Mouse (Mus musculus) gastrocnemius, adult 18-20 months (tissue): Measurements from ENCODE around the gene Preb. TPM values are rescaled to one million over a fixed set of nuclear protein-coding genes. Genes with fewer than 3 reads are reported as not detected.
A peak's percentile ranks its signal among the peaks of the same experiment; 100 is the strongest.

ENCODE experiments used
- DNase-seq: peaks from one replicate; pipeline ENCODE4 v3.0.0; 2021; ENCODE audit warnings: low spot score
- long read RNA-seq, 2 experiments: library from polyadenylated mRNA; stranded (forward); transcript quantifications; one replicate each; pipeline ENCODE4 v2.0.0; 2021
- total RNA-seq, 2 experiments: library from RNA; stranded (reverse); gene quantifications; 2 replicates each; pipeline ENCODE4 v1.2.3; 2021

The Preb gene
- total RNA-seq = 10 to 100 TPM; 70.5 to 78.2 TPM
- long read RNA-seq, experiment 1, full-length matches to known transcripts = 44 of 58 reads
- long read RNA-seq, experiment 1, partial matches to known transcripts = 5 of 58 reads
- long read RNA-seq, experiment 1, other reads (novel, unspliced or antisense) = 9 of 58 reads
- long read RNA-seq, experiment 2, full-length matches to known transcripts = 41 of 47 reads
- long read RNA-seq, experiment 2, partial matches to known transcripts = 3 of 47 reads
- long read RNA-seq, experiment 2, other reads (novel, unspliced or antisense) = 3 of 47 reads

DNA sequence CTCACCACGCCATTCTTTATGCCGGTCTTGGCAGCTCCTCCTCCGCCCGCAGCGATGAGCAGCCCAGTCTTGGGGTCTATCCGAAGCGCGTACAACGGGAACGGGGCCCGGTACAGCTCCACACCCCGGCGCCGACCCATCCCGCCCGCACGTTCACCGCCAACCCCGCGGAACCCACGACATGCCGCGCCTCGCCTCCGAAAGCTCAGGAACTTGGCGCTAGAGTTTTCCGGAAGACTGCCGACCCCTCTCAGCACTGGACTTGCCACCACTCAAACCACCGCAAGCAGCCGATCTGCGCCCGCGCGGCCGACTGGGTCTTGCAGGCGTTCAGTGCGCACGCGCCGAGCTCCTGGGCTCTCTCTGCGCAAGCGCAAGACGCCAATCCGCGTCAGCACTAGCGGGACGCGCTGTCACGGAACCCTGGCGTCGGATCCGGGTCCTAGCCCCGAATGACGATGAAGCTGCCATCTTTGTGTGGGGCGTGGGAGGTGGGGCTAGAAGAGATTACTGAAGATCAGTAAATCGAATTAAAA, at the start of gene Preb:
Gene Preb (minus strand): TSS at position 396 of the 536 bp plus-strand sequence.
- DNase-seq = peak; percentile 99

DNA sequence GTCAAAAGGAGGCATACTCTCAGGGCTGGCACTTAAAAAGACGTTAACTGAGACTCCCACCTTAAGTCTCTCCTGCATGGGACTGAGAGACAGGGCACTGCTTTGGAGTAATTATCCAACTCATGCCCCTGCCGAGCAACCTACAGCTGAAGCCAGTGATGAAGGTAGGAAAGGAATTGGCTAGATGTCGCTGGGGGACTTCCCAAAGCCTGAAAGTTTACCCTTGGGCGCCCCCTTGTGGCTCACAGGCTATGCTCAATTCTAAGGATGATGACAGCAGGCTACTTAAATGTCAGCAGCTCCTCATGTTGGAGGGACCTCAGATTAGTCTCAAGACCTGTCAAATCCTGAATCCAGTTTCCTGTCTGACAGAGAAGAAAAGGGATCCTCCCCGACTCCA, 44.0 kb upstream of the Preb start:
- DNase-seq = peak; percentile 92

GRCm38 (mm10) chr5:31001560-31001959, 41.4 kb upstream of the Preb start:
- no peak for DNase-seq

DNA sequence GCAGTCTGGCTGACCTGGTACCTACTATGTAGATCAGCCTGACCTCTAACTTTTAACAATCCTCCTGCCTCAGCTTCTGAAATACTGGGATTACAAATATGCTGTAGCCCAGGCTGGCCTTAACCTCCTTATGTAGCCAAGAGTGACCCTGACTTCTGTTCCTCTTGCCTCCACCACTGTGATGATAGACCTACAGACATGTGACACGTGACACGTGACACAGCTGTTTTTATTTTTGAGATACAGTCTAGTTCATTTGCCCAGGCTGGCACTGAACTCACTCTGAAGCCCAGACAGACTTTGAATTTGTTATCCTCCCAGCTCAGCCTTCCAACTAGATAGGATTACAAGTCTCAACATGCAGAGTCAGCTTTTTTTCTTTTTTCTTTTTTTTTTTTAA, 40.8 kb upstream of the Preb start:
- no peak for DNase-seq

DNA sequence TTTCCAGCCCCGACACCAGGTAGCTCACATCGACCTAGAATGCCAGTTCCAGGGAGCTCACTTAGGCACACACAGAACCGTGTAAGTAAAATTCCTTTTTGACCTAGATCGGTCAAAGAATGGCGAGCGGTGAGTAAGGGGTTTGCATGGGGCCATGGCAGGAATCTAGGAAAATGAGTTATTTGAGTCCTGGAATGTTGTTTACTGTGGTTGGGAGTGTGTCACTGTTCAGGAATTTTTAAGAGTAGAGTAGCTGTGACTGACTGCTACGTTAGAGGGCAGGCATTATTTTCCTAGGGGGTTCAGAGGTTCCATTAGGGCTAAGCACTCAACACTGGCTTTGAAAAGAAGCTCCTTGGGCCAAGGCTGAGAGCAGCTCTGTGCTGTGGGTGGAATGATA, 40.0 kb upstream of the Preb start:
- DNase-seq = no peak

- DNase-seq = no peak
Measured at GRCm38 (mm10) chr5:30999324-30999723, 39.2 kb upstream of the Preb start.

- peak; percentile 30 for DNase-seq
Measured at GRCm38 (mm10) chr5:30998306-30998705, 38.1 kb upstream of the Preb start.

GRCm38 (mm10) chr5:30994910-30995635, 34.9 kb upstream of the Preb start:
- DNase-seq = no peak

DNA sequence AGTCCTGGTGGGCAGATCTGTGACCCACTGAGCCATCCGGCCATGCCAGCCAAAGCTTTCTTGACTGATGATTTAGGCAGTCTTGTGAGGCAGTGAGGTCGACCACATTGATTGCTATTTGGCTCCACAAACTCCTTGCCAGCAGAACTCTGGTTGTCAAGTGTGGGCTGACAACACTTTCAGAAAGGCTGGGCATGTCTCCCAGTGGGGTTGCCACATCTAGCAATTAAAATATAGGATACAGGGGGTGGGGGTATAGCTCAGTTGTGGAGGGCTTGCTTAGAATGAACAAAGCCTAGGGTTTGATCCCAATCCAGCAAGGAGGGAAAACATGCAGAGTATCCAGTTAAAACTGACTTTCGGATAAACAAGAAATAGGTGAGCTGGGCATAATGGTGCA, 33.9 kb upstream of the Preb start:
- no peak for DNase-seq

- DNase-seq = no peak
Measured at GRCm38 (mm10) chr5:30992980-30993676, 33.0 kb upstream of the Preb start.

DNA sequence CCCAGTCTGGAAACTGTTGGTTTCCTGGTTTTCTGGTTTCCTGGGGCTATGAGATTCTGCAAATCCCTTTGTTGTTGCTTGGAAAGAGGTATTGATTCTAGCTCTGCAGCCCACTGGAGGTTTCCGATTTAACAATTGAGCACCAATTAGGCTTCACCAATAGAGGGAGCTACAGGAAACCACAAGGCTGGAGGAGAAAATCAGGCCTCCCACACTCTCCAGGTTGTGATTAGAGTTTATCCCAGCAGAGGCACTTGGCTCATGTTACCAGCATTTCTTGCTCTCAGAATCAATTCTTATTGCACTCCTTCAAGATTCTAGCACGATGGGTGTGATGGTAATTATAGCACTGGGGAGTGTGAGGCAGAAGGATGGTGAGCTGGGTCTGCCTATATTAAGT, 22.2 kb upstream of the Preb start:
- peak; percentile 30 for DNase-seq

- peak; percentile 75 for DNase-seq
Measured at GRCm38 (mm10) chr5:30974870-30975656, 14.9 kb upstream of the Preb start.

DNA sequence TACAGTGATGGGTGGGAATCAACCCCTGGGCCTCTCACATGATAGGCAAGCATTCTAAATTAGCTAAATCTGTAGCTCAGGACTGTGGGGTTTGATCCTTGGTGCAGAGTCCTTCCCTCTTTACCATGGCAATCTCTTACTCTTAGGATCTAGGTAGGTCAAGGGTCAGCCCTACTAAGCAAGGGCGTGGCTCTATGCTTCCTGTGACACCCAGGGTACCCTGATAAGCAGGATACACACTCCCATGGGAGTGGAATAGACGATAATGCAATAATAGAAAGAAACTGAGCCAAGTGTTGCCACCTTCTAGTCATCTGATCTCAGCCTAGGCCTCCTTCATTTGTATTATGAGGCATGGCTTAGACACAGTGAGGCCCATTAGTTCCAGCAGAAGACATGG, 9.3 kb upstream of the Preb start:
- DNase-seq = no peak

GRCm38 (mm10) chr5:30968416-30968815, 8.3 kb upstream of the Preb start, which contains the start of gene Tcf23:
TSS of gene Tcf23 (plus strand) at chr5:30968662.
- no peak for DNase-seq

DNA sequence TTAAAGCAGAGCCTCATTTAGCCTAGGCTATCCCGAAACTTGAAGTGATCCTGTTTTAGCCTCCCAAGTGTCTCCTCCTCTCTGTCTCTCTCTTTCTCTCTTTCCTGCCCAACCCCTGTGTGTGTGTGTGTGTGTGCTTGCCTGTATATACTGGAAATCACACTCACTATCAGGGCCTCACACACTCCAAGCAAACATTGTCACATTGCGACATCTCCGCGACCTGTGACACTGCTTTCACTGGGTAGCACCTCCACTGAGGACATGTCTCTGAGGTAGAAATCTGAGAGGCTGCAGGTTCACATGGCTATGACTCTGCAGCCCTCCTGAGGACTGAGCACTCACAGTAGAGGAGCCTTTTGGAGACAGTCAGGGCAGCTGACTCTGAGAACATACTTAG, 6.0 kb upstream of the Preb start:
- no peak for DNase-seq

- DNase-seq = no peak
Measured at GRCm38 (mm10) chr5:30963916-30964315, 3.8 kb upstream of the Preb start.

GRCm38 (mm10) chr5:30961545-30962505, 1.7 kb upstream of the Preb start:
- no peak for DNase-seq

DNA sequence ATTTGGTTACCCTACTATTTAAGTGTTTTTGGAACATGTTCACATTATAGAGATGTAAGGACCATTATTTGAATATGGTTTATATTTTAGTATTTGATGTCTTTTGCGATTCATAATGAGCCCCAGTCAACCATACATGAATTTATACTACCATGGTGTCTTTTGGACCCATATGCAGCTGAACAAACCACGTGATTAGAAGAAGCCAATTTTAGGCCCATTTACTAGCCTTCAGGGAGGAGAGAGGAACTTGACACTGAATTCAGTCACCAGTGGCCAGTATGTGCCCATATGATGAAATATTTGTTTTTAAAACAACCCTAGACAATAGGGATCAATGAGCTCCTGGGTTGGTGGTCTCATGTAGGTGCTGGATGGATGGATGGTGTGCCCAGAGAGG, 653 bp upstream of the Preb start:
- DNase-seq = no peak

DNA sequence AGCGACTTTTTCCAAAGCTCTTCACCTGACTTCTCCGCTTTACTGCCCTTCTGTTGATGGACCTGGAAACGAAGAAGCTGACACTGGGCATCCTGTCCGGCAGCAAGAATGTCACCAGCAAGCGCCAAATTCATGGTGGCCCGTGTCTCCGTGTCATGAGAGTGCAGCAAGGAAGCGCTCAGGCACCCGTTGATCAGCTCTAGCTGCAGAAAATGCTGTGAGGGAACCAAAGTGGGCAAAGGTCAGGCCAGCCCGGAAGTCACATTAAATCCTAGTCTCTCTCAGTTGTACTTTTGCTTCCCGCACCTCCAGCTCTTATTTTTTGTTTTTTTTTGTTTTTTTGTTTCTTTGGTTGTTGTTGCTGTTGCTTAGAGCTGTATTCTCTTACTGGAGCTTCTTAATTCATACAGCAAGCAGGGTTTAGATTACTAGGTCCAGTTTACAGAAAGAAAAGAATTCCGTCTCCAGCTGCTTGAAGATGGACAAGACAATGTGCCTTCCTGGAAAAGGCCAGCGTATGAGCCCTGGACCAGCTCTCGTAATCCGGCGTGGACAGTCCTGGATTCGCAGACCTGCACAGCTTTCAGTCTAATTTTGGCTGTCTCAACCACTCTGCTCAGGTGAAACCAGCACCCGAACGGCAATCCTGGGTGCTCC, 835 bp downstream of the Preb start:
- DNase-seq = no peak

DNA sequence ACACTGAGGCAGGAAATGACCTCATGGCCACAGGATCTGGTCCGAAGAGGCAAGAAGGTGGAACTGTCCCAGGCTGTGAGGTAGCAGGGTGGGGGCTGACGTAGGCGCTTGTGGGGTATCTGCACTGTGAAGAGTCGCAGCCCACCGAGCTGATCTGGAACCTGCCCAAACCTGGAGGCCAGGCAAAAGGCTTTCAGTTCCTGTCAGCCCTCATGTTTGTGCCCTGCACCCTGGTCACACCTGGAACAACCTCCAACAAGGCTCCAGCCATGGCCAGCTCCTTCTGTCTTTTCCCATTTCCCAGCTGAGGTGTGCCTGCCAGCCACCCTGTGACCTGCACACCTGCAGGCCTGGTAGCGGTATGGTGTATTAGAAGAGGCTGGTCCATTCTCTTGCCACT, 2.3 kb downstream of the Preb start:
- no peak for DNase-seq
